Mouse (Mus musculus) olfactory bulb, adult 2 months (tissue): Measurements from ENCODE around the gene Galnt3.

Source experiments
- CTCF ChIP-seq: fragments of 200-500 bp; IDR thresholded peaks from 2 replicates; pipeline ENCODE4 v1.5.1; 2012; ENCODE audit warnings: low read depth, mild to moderate bottlenecking, low read length, moderate library complexity; ENCODE audit not compliant: insufficient read depth
- POLR2A ChIP-seq: fragments of 200-500 bp; IDR thresholded peaks from 2 replicates; pipeline ENCODE4 v1.6.1; 2012; ENCODE audit warnings: mild to moderate bottlenecking, low read depth, low read length, moderate library complexity; ENCODE audit not compliant: insufficient read depth

DNA sequence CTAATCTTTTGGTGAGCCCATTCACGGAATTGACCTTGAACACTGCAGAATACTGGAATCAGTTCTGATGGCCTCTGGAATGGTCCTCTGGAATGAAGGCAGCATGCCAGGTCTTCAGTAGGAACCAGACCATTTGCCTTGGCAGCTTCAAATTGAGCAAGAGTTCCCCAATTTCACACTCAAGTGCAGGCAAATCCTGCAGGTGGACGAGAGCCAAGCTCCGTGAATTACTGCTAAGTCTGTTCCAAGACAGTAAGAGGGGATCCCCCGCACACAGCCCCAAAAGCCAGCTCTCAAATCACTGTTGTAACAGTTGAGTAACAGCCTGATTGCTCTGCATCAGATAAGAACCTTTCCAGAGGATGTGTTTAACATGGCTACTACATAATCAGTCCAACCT is 42.9 kb downstream of the Galnt3 start:
- TF ChIP-seq POLR2A (no peak), CTCF (no peak)
